In genomic region chr11:57713960-57714359, GRCm38 (mm10) we compare ENCODE assay signal across 20 mouse cellular contexts.
"Had no signal": no experiment of that assay in that cellular context is flagged by ENCODE, and none has a peak within 500 bp of the region (broad histone marks: within the 10 kb centered on the region; RNA-seq: fewer than 3 reads in every experiment).

No protein-coding gene starts in this region.

- H3K27me3 ChIP-seq: kidney, embryonic 15.5 days; limb, embryonic 12.5 days; limb, embryonic 15.5 days; lung, embryonic 15.5 days; midbrain, embryonic 12.5 days; midbrain, embryonic 15.5 days; neural tube, embryonic 12.5 days; neural tube, embryonic 15.5 days had no signal

- H3K27ac ChIP-seq: kidney, embryonic 15.5 days; left cerebral cortex, adult 2 months; limb, embryonic 12.5 days; limb, embryonic 15.5 days; lung, embryonic 15.5 days; midbrain, embryonic 12.5 days; midbrain, embryonic 15.5 days; neural tube, embryonic 12.5 days; neural tube, embryonic 15.5 days; stomach, postnatal 0 days had no signal

- H3K4me3 ChIP-seq: kidney, embryonic 15.5 days; left cerebral cortex, adult 2 months; limb, embryonic 12.5 days; limb, embryonic 15.5 days; lung, embryonic 15.5 days; midbrain, embryonic 12.5 days; midbrain, embryonic 15.5 days; neural tube, embryonic 12.5 days; neural tube, embryonic 15.5 days had no signal

- H3K9ac ChIP-seq: kidney, embryonic 15.5 days; limb, embryonic 12.5 days; limb, embryonic 15.5 days; lung, embryonic 15.5 days; midbrain, embryonic 12.5 days; midbrain, embryonic 15.5 days; neural tube, embryonic 12.5 days; neural tube, embryonic 15.5 days had no signal

- ATAC-seq: midbrain, embryonic 15.5 days had no signal

- H3K4me2 ChIP-seq: kidney, embryonic 15.5 days; limb, embryonic 12.5 days; limb, embryonic 15.5 days; lung, embryonic 15.5 days; midbrain, embryonic 12.5 days; midbrain, embryonic 15.5 days; neural tube, embryonic 12.5 days; neural tube, embryonic 15.5 days had no signal

- H3K4me1 ChIP-seq: limb, embryonic 15.5 days; lung, embryonic 15.5 days; neural tube, embryonic 12.5 days; neural tube, embryonic 15.5 days had no signal

- H3K36me3 ChIP-seq: kidney, embryonic 15.5 days; limb, embryonic 12.5 days; lung, embryonic 15.5 days; midbrain, embryonic 12.5 days; midbrain, embryonic 15.5 days; neural tube, embryonic 12.5 days; neural tube, embryonic 15.5 days had no signal

- H3K9me3 ChIP-seq: kidney, embryonic 15.5 days; limb, embryonic 12.5 days; limb, embryonic 15.5 days; lung, embryonic 15.5 days; midbrain, embryonic 12.5 days; midbrain, embryonic 15.5 days; neural tube, embryonic 12.5 days; neural tube, embryonic 15.5 days had no signal

- DNase-seq: kidney, adult 11 months; kidney, adult 8-10 months; kidney, postnatal 10 days; kidney, postnatal 36 days; layer of hippocampus, postnatal 36 days; lung, adult 18-20 months; lung, postnatal 10 days; lung, postnatal 36 days; thymus, adult 2 months; thymus, postnatal 25 days had no signal
